Mouse (Mus musculus) hindbrain, embryonic 14.5 days (tissue): ENCODE data around the gene Hormad1. TPM values are rescaled to one million over a fixed set of nuclear protein-coding genes. Genes with fewer than 3 reads are reported as not detected.
A peak's percentile ranks its signal among the peaks of the same experiment; 100 is the strongest.

Experiments
- ATAC-seq: fragments of 200-750 bp; cut with Nextera tagmentation; 2 replicates; pipeline ENCODE4 v1.8.0; 2017; ENCODE audit warnings: moderate number of reproducible peaks, mild to moderate bottlenecking, moderate TSS enrichment, moderate library complexity; ENCODE audit not compliant: low FRiP score
- DNase-seq: peaks from one replicate; pipeline ENCODE4 v3.0.0-alpha.2; 2015; ENCODE audit warnings: low spot score
- H3K27ac ChIP-seq: fragments of 300-500 bp; sonication (generic); 2 replicates; pipeline ENCODE4 v1.5.1; 2014; ENCODE audit warnings: mild to moderate bottlenecking, moderate library complexity
- H3K27me3 ChIP-seq: fragments of 300-500 bp; sonication (generic); 2 replicates; pipeline ENCODE4 v1.6.1; 2014; ENCODE audit warnings: mild to moderate bottlenecking, low read length, mixed read lengths; ENCODE audit not compliant: control insufficient read depth, insufficient read depth
- H3K36me3 ChIP-seq: fragments of 300-500 bp; sonication (generic); replicated peaks from 2 replicates; pipeline ENCODE4 v1.6.1; 2014; ENCODE audit not compliant: control insufficient read depth, insufficient read depth
- H3K4me1 ChIP-seq: fragments of 300-500 bp; sonication (generic); replicated peaks from 2 replicates; pipeline ENCODE4 v1.6.1; 2014; ENCODE audit warnings: antibody characterized with exemption, low read length, mixed read lengths; ENCODE audit not compliant: control insufficient read depth, insufficient read depth
- H3K4me2 ChIP-seq: fragments of 300-500 bp; sonication (generic); replicated peaks from 2 replicates; pipeline ENCODE4 v1.6.1; 2014; ENCODE audit warnings: mild to moderate bottlenecking, moderate library complexity
- H3K4me3 ChIP-seq: fragments of 300-500 bp; sonication (generic); replicated peaks from 2 replicates; pipeline ENCODE4 v1.5.1; 2014; ENCODE audit warnings: mild to moderate bottlenecking, low read length
- H3K9ac ChIP-seq: fragments of 300-500 bp; sonication (generic); 2 replicates; pipeline ENCODE4 v1.6.1; 2014
- H3K9me3 ChIP-seq: fragments of 300-500 bp; sonication (generic); 2 replicates; pipeline ENCODE4 v1.6.1; 2016; ENCODE audit warnings: low read length; ENCODE audit not compliant: control insufficient read depth
- WGBS: fragments of 180-500 bp; shearing (Covaris S2); extraction: QIAGEN DNeasy Blood & Tissue Kit; methylation state at CpG from one replicate; pipeline ENCODE4 v1.1.7; 2014; 5-methylcytosine and 5-hydroxymethylcytosine counted together
- polyA plus RNA-seq: library from polyadenylated mRNA; unstranded; fragments of >200 nt; fragmentation: Nextera tagmentation; extraction: Ambion mirVana; gene quantifications from 2 replicates; pipeline ENCODE4 v1.2.1, GENCODE M21; 2014

The Hormad1 gene
- polyA plus RNA-seq: not detected in 2 replicates

GRCm38 (mm10) chr3:95559437-95559836, at the start of gene Hormad1:
Gene Hormad1, plus strand, starts transcription at chr3:95559677.
- no peak within 1 kb of the TSS for H3K27ac ChIP-seq
- H3K4me1 ChIP-seq: no peaks in the 10 kb centered on the region
- 92% methylated on average over 27 of the region's 27 CpGs for WGBS
- H3K4me2 ChIP-seq: no peak within 1 kb of the TSS
- DNase-seq (no peak), ATAC-seq (no peak)
- H3K4me3 ChIP-seq: no peak within 1 kb of the TSS
- no peaks in the 10 kb centered on the region for H3K27me3 ChIP-seq
- H3K9me3 ChIP-seq: no peaks in the 10 kb centered on the region
- no peaks in the 10 kb centered on the region for H3K36me3 ChIP-seq
- H3K9ac ChIP-seq: no peak within 1 kb of the TSS

GRCm38 (mm10) chr3:95511611-95512180, 47.8 kb upstream of the Hormad1 start:
- H3K4me2 ChIP-seq: no peak overlapping the region
- H3K27ac ChIP-seq: no peak overlapping the region
- 55% methylated on average over 9 of the region's 9 CpGs for WGBS
- peaks cover 5% of the 10 kb centered on the region for H3K36me3 ChIP-seq
- no peaks in the 10 kb centered on the region for H3K4me1 ChIP-seq
- ATAC-seq (no peak), DNase-seq (no peak)
- no peak overlapping the region for H3K4me3 ChIP-seq
- H3K27me3 ChIP-seq: no peaks in the 10 kb centered on the region
- H3K9me3 ChIP-seq: no peaks in the 10 kb centered on the region
- H3K9ac ChIP-seq: no peak overlapping the region

GRCm38 (mm10) chr3:95516614-95517041, 42.8 kb upstream of the Hormad1 start:
- 92% methylated on average over 3 of the region's 3 CpGs for WGBS
- Histone ChIP-seq H3K4me1 (no peaks in the 10 kb centered on the region), H3K9ac (no peak overlapping the region), H3K27me3 (no peaks in the 10 kb centered on the region), H3K4me2 (no peak overlapping the region), H3K27ac (no peak overlapping the region), H3K9me3 (no peaks in the 10 kb centered on the region), H3K36me3 (no peaks in the 10 kb centered on the region), H3K4me3 (no peak overlapping the region)
- no peak for DNase-seq
- ATAC-seq: no peak

GRCm38 (mm10) chr3:95517493-95517898, 42.0 kb upstream of the Hormad1 start:
- H3K9me3 ChIP-seq: no peaks in the 10 kb centered on the region
- 34% methylated on average over 10 of the region's 10 CpGs for WGBS
- DNase-seq (peak; percentile 83), ATAC-seq (peak; percentile 48; the same call in 1 of the 2 replicates)
- no peaks in the 10 kb centered on the region for H3K27me3 ChIP-seq
- H3K27ac ChIP-seq: no peak overlapping the region
- 0 out of 2 replicates have a peak overlapping the region, but pooled peaks have one; percentile 4 for H3K4me2 ChIP-seq
- H3K4me1 ChIP-seq: no peaks in the 10 kb centered on the region
- H3K4me3 ChIP-seq: no peak overlapping the region
- H3K36me3 ChIP-seq: no peaks in the 10 kb centered on the region
- H3K9ac ChIP-seq: no peak overlapping the region

GRCm38 (mm10) chr3:95518891-95519290, 40.6 kb upstream of the Hormad1 start:
- ATAC-seq: no peak
- no peak overlapping the region for H3K4me3 ChIP-seq
- no peaks in the 10 kb centered on the region for H3K4me1 ChIP-seq
- no peaks in the 10 kb centered on the region for H3K36me3 ChIP-seq
- no peak overlapping the region for H3K4me2 ChIP-seq
- DNase-seq: no peak
- WGBS: 87% methylated on average over 7 of the region's 7 CpGs
- H3K27ac ChIP-seq: no peak overlapping the region
- no peak overlapping the region for H3K9ac ChIP-seq
- no peaks in the 10 kb centered on the region for H3K9me3 ChIP-seq
- H3K27me3 ChIP-seq: no peaks in the 10 kb centered on the region

- Histone ChIP-seq H3K4me3 (no peak overlapping the region), H3K36me3 (no peaks in the 10 kb centered on the region), H3K4me1 (no peaks in the 10 kb centered on the region), H3K9me3 (no peaks in the 10 kb centered on the region), H3K9ac (no peak overlapping the region), H3K27me3 (no peaks in the 10 kb centered on the region), H3K4me2 (no peak overlapping the region), H3K27ac (no peak overlapping the region)
- DNase-seq (no peak), ATAC-seq (no peak)
- 81% methylated on average over 2 of the region's 2 CpGs for WGBS
Measured at GRCm38 (mm10) chr3:95519315-95519714, 40.2 kb upstream of the Hormad1 start.

- H3K9ac ChIP-seq: no peak overlapping the region
- WGBS: 91% methylated on average over 3 of the region's 3 CpGs
- ATAC-seq: no peak
- no peak overlapping the region for H3K4me2 ChIP-seq
- H3K9me3 ChIP-seq: no peaks in the 10 kb centered on the region
- H3K27me3 ChIP-seq: no peaks in the 10 kb centered on the region
- DNase-seq: no peak
- no peak overlapping the region for H3K4me3 ChIP-seq
- H3K4me1 ChIP-seq: no peaks in the 10 kb centered on the region
- no peaks in the 10 kb centered on the region for H3K36me3 ChIP-seq
- no peak overlapping the region for H3K27ac ChIP-seq
Measured at GRCm38 (mm10) chr3:95520100-95520499, 39.4 kb upstream of the Hormad1 start.

- H3K27ac ChIP-seq: no peak overlapping the region
- 89% methylated on average over 10 of the region's 10 CpGs for WGBS
- no peak for ATAC-seq
- H3K36me3 ChIP-seq: no peaks in the 10 kb centered on the region
- no peak overlapping the region for H3K4me2 ChIP-seq
- H3K9ac ChIP-seq: no peak overlapping the region
- no peaks in the 10 kb centered on the region for H3K9me3 ChIP-seq
- no peaks in the 10 kb centered on the region for H3K4me1 ChIP-seq
- no peak overlapping the region for H3K4me3 ChIP-seq
- DNase-seq: no peak
- no peaks in the 10 kb centered on the region for H3K27me3 ChIP-seq
Measured at GRCm38 (mm10) chr3:95521168-95521567, 38.3 kb upstream of the Hormad1 start.

GRCm38 (mm10) chr3:95523662-95524061, 35.8 kb upstream of the Hormad1 start:
- ATAC-seq (no peak), DNase-seq (no peak)
- Histone ChIP-seq H3K4me1 (no peaks in the 10 kb centered on the region), H3K4me2 (no peak overlapping the region), H3K27me3 (no peaks in the 10 kb centered on the region), H3K9me3 (no peaks in the 10 kb centered on the region), H3K27ac (no peak overlapping the region), H3K36me3 (no peaks in the 10 kb centered on the region), H3K9ac (no peak overlapping the region), H3K4me3 (no peak overlapping the region)
- WGBS: 85% methylated on average over 3 of the region's 3 CpGs

- H3K36me3 ChIP-seq: no peaks in the 10 kb centered on the region
- ATAC-seq (no peak), DNase-seq (no peak)
- no peaks in the 10 kb centered on the region for H3K4me1 ChIP-seq
- 71% methylated on average over 2 of the region's 2 CpGs for WGBS
- no peak overlapping the region for H3K27ac ChIP-seq
- no peak overlapping the region for H3K9ac ChIP-seq
- H3K9me3 ChIP-seq: no peaks in the 10 kb centered on the region
- no peak overlapping the region for H3K4me2 ChIP-seq
- no peaks in the 10 kb centered on the region for H3K27me3 ChIP-seq
- no peak overlapping the region for H3K4me3 ChIP-seq
Measured at GRCm38 (mm10) chr3:95524673-95525072, 34.8 kb upstream of the Hormad1 start.
